Mouse (Mus musculus): ENCODE data around the gene Olfr641. TPM values are rescaled to one million over a fixed set of nuclear protein-coding genes. Genes with fewer than 3 reads are reported as not detected.

Olfr641 gene
- polyA plus RNA-seq (2014; fragmentation: Nextera tagmentation; extraction: Ambion mirVana) = not detected in 2 replicates

GRCm38 (mm10) chr7:104035145-104035544, at the start of gene Olfr641:
Olfr641 (plus strand) TSS chr7:104035445.
- Histone ChIP-seq H3K4me3 (ENCODE audit: low read depth, low read length) (no peak within 1 kb of the TSS), H3K27me3 (ENCODE audit: control insufficient read depth, insufficient read depth, low read length) (no peaks in the 10 kb centered on the region), H3K9ac (ENCODE audit: low read length) (no peak within 1 kb of the TSS), H3K9me3 (ENCODE audit: control insufficient read depth, low read length) (no peaks in the 10 kb centered on the region), H3K4me2 (ENCODE audit: low read depth, severe bottlenecking) (no peak within 1 kb of the TSS), H3K4me1 (ENCODE audit: control insufficient read depth, insufficient read depth, low read length) (no peaks in the 10 kb centered on the region), H3K36me3 (ENCODE audit: control insufficient read depth, insufficient read depth, low read length) (no peaks in the 10 kb centered on the region), H3K27ac (replicated peaks; ENCODE audit: low read depth, low read length) (no peak within 1 kb of the TSS)
- 79% methylated on average over 1 of the region's 1 CpGs for WGBS
- DNase-seq (ENCODE audit: low spot score) = no peak
- no peak for ATAC-seq (ENCODE audit: insufficient number of reproducible peaks, low FRiP score, low TSS enrichment, low read depth)

- H3K4me2 ChIP-seq (ENCODE audit: low read depth, severe bottlenecking) = no peak within 1 kb of the TSS
- H3K9ac ChIP-seq (ENCODE audit: low read length) = no peak within 1 kb of the TSS
- DNase-seq (ENCODE audit: low spot score) (no peak), ATAC-seq (ENCODE audit: insufficient number of reproducible peaks, low FRiP score, low TSS enrichment, low read depth) (no peak)
- H3K4me1 ChIP-seq (ENCODE audit: control insufficient read depth, insufficient read depth, low read length) = no peaks in the 10 kb centered on the region
- no peaks in the 10 kb centered on the region for H3K9me3 ChIP-seq (ENCODE audit: control insufficient read depth, low read length)
- H3K27ac ChIP-seq (replicated peaks; ENCODE audit: low read depth, low read length) = no peak within 1 kb of the TSS
- no peaks in the 10 kb centered on the region for H3K36me3 ChIP-seq (ENCODE audit: control insufficient read depth, insufficient read depth, low read length)
- H3K27me3 ChIP-seq (ENCODE audit: control insufficient read depth, insufficient read depth, low read length) = no peaks in the 10 kb centered on the region
- H3K4me3 ChIP-seq (ENCODE audit: low read depth, low read length) = no peak within 1 kb of the TSS
Observed at GRCm38 (mm10) chr7:103998446-103998845, 36.8 kb upstream of the Olfr641 start, which contains the start of gene Olfr638. Olfr638 (plus strand) TSS chr7:103998746.

- DNase-seq (ENCODE audit: low spot score) = no peak
- H3K9ac ChIP-seq (ENCODE audit: low read length) = no peak overlapping the region
- H3K4me1 ChIP-seq (ENCODE audit: control insufficient read depth, insufficient read depth, low read length) = no peaks in the 10 kb centered on the region
- H3K9me3 ChIP-seq (ENCODE audit: control insufficient read depth, low read length) = no peaks in the 10 kb centered on the region
- H3K36me3 ChIP-seq (ENCODE audit: control insufficient read depth, insufficient read depth, low read length) = no peaks in the 10 kb centered on the region
- no peak overlapping the region for H3K4me3 ChIP-seq (ENCODE audit: low read depth, low read length)
- ATAC-seq (ENCODE audit: insufficient number of reproducible peaks, low FRiP score, low TSS enrichment, low read depth) = no peak
- no peak overlapping the region for H3K27ac ChIP-seq (replicated peaks; ENCODE audit: low read depth, low read length)
- no peaks in the 10 kb centered on the region for H3K27me3 ChIP-seq (ENCODE audit: control insufficient read depth, insufficient read depth, low read length)
- no peak overlapping the region for H3K4me2 ChIP-seq (ENCODE audit: low read depth, severe bottlenecking)
Observed at GRCm38 (mm10) chr7:103999124-103999523, 36.1 kb upstream of the Olfr641 start.

- H3K9ac ChIP-seq (ENCODE audit: low read length) = no peak within 1 kb of the TSS
- H3K27ac ChIP-seq (replicated peaks; ENCODE audit: low read depth, low read length) = no peak within 1 kb of the TSS
- H3K4me2 ChIP-seq (ENCODE audit: low read depth, severe bottlenecking) = no peak within 1 kb of the TSS
- H3K27me3 ChIP-seq (ENCODE audit: control insufficient read depth, insufficient read depth, low read length) = no peaks in the 10 kb centered on the region
- H3K36me3 ChIP-seq (ENCODE audit: control insufficient read depth, insufficient read depth, low read length) = no peaks in the 10 kb centered on the region
- ATAC-seq (ENCODE audit: insufficient number of reproducible peaks, low FRiP score, low TSS enrichment, low read depth) (no peak), DNase-seq (ENCODE audit: low spot score) (no peak)
- H3K4me3 ChIP-seq (ENCODE audit: low read depth, low read length) = no peak within 1 kb of the TSS
- H3K4me1 ChIP-seq (ENCODE audit: control insufficient read depth, insufficient read depth, low read length) = no peaks in the 10 kb centered on the region
- H3K9me3 ChIP-seq (ENCODE audit: control insufficient read depth, low read length) = no peaks in the 10 kb centered on the region
Observed at GRCm38 (mm10) chr7:104017203-104017602, 18.0 kb upstream of the Olfr641 start, which contains the start of gene Olfr639. Olfr639 (minus strand) TSS chr7:104017303.

GRCm38 (mm10) chr7:104018953-104019352, 16.3 kb upstream of the Olfr641 start:
- ATAC-seq (ENCODE audit: insufficient number of reproducible peaks, low FRiP score, low TSS enrichment, low read depth) (no peak), DNase-seq (ENCODE audit: low spot score) (no peak)
- Histone ChIP-seq H3K4me1 (ENCODE audit: control insufficient read depth, insufficient read depth, low read length) (no peaks in the 10 kb centered on the region), H3K9me3 (ENCODE audit: control insufficient read depth, low read length) (no peaks in the 10 kb centered on the region), H3K36me3 (ENCODE audit: control insufficient read depth, insufficient read depth, low read length) (no peaks in the 10 kb centered on the region), H3K4me3 (ENCODE audit: low read depth, low read length) (no peak overlapping the region), H3K9ac (ENCODE audit: low read length) (no peak overlapping the region), H3K4me2 (ENCODE audit: low read depth, severe bottlenecking) (no peak overlapping the region), H3K27ac (replicated peaks; ENCODE audit: low read depth, low read length) (no peak overlapping the region), H3K27me3 (ENCODE audit: control insufficient read depth, insufficient read depth, low read length) (no peaks in the 10 kb centered on the region)
- WGBS = 88% methylated on average over 1 of the region's 1 CpGs

GRCm38 (mm10) chr7:104021651-104022050, 13.6 kb upstream of the Olfr641 start:
- no peak overlapping the region for H3K4me2 ChIP-seq (ENCODE audit: low read depth, severe bottlenecking)
- no peaks in the 10 kb centered on the region for H3K9me3 ChIP-seq (ENCODE audit: control insufficient read depth, low read length)
- no peaks in the 10 kb centered on the region for H3K36me3 ChIP-seq (ENCODE audit: control insufficient read depth, insufficient read depth, low read length)
- no peak for ATAC-seq (ENCODE audit: insufficient number of reproducible peaks, low FRiP score, low TSS enrichment, low read depth)
- no peak overlapping the region for H3K9ac ChIP-seq (ENCODE audit: low read length)
- H3K27me3 ChIP-seq (ENCODE audit: control insufficient read depth, insufficient read depth, low read length) = no peaks in the 10 kb centered on the region
- no peaks in the 10 kb centered on the region for H3K4me1 ChIP-seq (ENCODE audit: control insufficient read depth, insufficient read depth, low read length)
- H3K4me3 ChIP-seq (ENCODE audit: low read depth, low read length) = no peak overlapping the region
- H3K27ac ChIP-seq (replicated peaks; ENCODE audit: low read depth, low read length) = no peak overlapping the region
- 89% methylated on average over 6 of the region's 6 CpGs for WGBS
- DNase-seq (ENCODE audit: low spot score) = no peak

GRCm38 (mm10) chr7:104025473-104025872, 9.8 kb upstream of the Olfr641 start, which contains the start of gene Olfr640:
Olfr640 (minus strand) TSS chr7:104025573.
- Histone ChIP-seq H3K9me3 (ENCODE audit: control insufficient read depth, low read length) (no peaks in the 10 kb centered on the region), H3K9ac (ENCODE audit: low read length) (no peak within 1 kb of the TSS), H3K4me2 (ENCODE audit: low read depth, severe bottlenecking) (no peak within 1 kb of the TSS), H3K27ac (replicated peaks; ENCODE audit: low read depth, low read length) (no peak within 1 kb of the TSS), H3K4me1 (ENCODE audit: control insufficient read depth, insufficient read depth, low read length) (no peaks in the 10 kb centered on the region), H3K4me3 (ENCODE audit: low read depth, low read length) (no peak within 1 kb of the TSS), H3K27me3 (ENCODE audit: control insufficient read depth, insufficient read depth, low read length) (no peaks in the 10 kb centered on the region), H3K36me3 (ENCODE audit: control insufficient read depth, insufficient read depth, low read length) (no peaks in the 10 kb centered on the region)
- no peak for DNase-seq (ENCODE audit: low spot score)
- ATAC-seq (ENCODE audit: insufficient number of reproducible peaks, low FRiP score, low TSS enrichment, low read depth) = no peak
- 84% methylated on average over 6 of the region's 6 CpGs for WGBS

GRCm38 (mm10) chr7:104026978-104027377, 8.3 kb upstream of the Olfr641 start:
- Histone ChIP-seq H3K36me3 (ENCODE audit: control insufficient read depth, insufficient read depth, low read length) (no peaks in the 10 kb centered on the region), H3K9ac (ENCODE audit: low read length) (no peak overlapping the region), H3K9me3 (ENCODE audit: control insufficient read depth, low read length) (no peaks in the 10 kb centered on the region), H3K27me3 (ENCODE audit: control insufficient read depth, insufficient read depth, low read length) (no peaks in the 10 kb centered on the region), H3K4me2 (ENCODE audit: low read depth, severe bottlenecking) (no peak overlapping the region), H3K27ac (replicated peaks; ENCODE audit: low read depth, low read length) (no peak overlapping the region), H3K4me3 (ENCODE audit: low read depth, low read length) (no peak overlapping the region), H3K4me1 (ENCODE audit: control insufficient read depth, insufficient read depth, low read length) (no peaks in the 10 kb centered on the region)
- 83% methylated on average over 3 of the region's 3 CpGs for WGBS
- DNase-seq (ENCODE audit: low spot score) (no peak), ATAC-seq (ENCODE audit: insufficient number of reproducible peaks, low FRiP score, low TSS enrichment, low read depth) (no peak)

GRCm38 (mm10) chr7:104050745-104051144, 15.5 kb downstream of the Olfr641 start:
- DNase-seq (ENCODE audit: low spot score) (no peak), ATAC-seq (ENCODE audit: insufficient number of reproducible peaks, low FRiP score, low TSS enrichment, low read depth) (no peak)
- Histone ChIP-seq H3K9ac (ENCODE audit: low read length) (no peak overlapping the region), H3K27me3 (ENCODE audit: control insufficient read depth, insufficient read depth, low read length) (no peaks in the 10 kb centered on the region), H3K4me1 (ENCODE audit: control insufficient read depth, insufficient read depth, low read length) (no peaks in the 10 kb centered on the region), H3K4me3 (ENCODE audit: low read depth, low read length) (no peak overlapping the region), H3K4me2 (ENCODE audit: low read depth, severe bottlenecking) (no peak overlapping the region), H3K9me3 (ENCODE audit: control insufficient read depth, low read length) (no peaks in the 10 kb centered on the region), H3K27ac (replicated peaks; ENCODE audit: low read depth, low read length) (no peak overlapping the region), H3K36me3 (ENCODE audit: control insufficient read depth, insufficient read depth, low read length) (no peaks in the 10 kb centered on the region)
- WGBS = 92% methylated on average over 4 of the region's 4 CpGs

Data from limb, embryonic 11.5 days (tissue).